Mouse (Mus musculus) spleen, adult 2 months (tissue): ENCODE measurements around the gene Shc1. TPM values are rescaled to one million over a fixed set of nuclear protein-coding genes. Genes with fewer than 3 reads are reported as not detected.

ENCODE experiments used
- DNase-seq, 2 experiments: peaks; one replicate each; pipeline versions ENCODE4 v3.0.0 to v3.0.0-alpha.2; 2012 to 2021; ENCODE audit warnings: low spot score in 2 of 2, low read depth in 1 of 2
- H3K27ac ChIP-seq: fragments of 200-500 bp; 2 replicates; pipeline ENCODE4 v1.5.1; 2012; ENCODE audit warnings: low read length, inconsistent platforms; ENCODE audit not compliant: insufficient read depth
- H3K27me3 ChIP-seq: fragments of 200-500 bp; 2 replicates; pipeline ENCODE4 v1.6.1; 2012; ENCODE audit warnings: mild to moderate bottlenecking, moderate library complexity, low read length, inconsistent platforms; ENCODE audit not compliant: control insufficient read depth, insufficient read depth
- H3K36me3 ChIP-seq: fragments of 200-500 bp; 2 replicates; pipeline ENCODE4 v1.6.1; 2012; ENCODE audit warnings: mild to moderate bottlenecking, low read length, inconsistent platforms; ENCODE audit not compliant: control insufficient read depth, insufficient read depth
- H3K4me1 ChIP-seq: fragments of 200-500 bp; 2 replicates; pipeline ENCODE4 v1.6.1; 2011; ENCODE audit warnings: inconsistent platforms; ENCODE audit not compliant: control insufficient read depth, insufficient read depth, insufficient read length
- H3K4me3 ChIP-seq: fragments of 200-500 bp; 2 replicates; pipeline ENCODE4 v1.5.1; 2011; ENCODE audit warnings: mild to moderate bottlenecking, inconsistent platforms; ENCODE audit not compliant: insufficient read depth, insufficient read length; ENCODE audit errors: extremely low read depth
- CTCF ChIP-seq: fragments of 200-500 bp; IDR thresholded peaks from 2 replicates; pipeline ENCODE4 v1.5.1; 2011; ENCODE audit warnings: mild to moderate bottlenecking, inconsistent platforms; ENCODE audit not compliant: insufficient read depth, insufficient read length, insufficient replicate concordance; ENCODE audit errors: extremely low read depth
- POLR2A ChIP-seq: fragments of 200-500 bp; IDR thresholded peaks from 2 replicates; pipeline ENCODE4 v1.6.1; 2011; ENCODE audit warnings: low read depth, low read length, inconsistent platforms
- WGBS: fragments of 180-500 bp; shearing (Covaris S2); methylation state at CpG from one replicate; pipeline ENCODE4 v1.1.7; 2018; 5-methylcytosine and 5-hydroxymethylcytosine counted together
- polyA plus RNA-seq: library from polyadenylated mRNA; depleted of rRNA; stranded (reverse); fragments of >200 nt; gene quantifications from 2 replicates; pipeline ENCODE4 v1.2.3, GENCODE M21; 2012; rRNA removed

Shc1 gene
- 49.0 and 54.8 TPM in 2 replicates for polyA plus RNA-seq

DNA sequence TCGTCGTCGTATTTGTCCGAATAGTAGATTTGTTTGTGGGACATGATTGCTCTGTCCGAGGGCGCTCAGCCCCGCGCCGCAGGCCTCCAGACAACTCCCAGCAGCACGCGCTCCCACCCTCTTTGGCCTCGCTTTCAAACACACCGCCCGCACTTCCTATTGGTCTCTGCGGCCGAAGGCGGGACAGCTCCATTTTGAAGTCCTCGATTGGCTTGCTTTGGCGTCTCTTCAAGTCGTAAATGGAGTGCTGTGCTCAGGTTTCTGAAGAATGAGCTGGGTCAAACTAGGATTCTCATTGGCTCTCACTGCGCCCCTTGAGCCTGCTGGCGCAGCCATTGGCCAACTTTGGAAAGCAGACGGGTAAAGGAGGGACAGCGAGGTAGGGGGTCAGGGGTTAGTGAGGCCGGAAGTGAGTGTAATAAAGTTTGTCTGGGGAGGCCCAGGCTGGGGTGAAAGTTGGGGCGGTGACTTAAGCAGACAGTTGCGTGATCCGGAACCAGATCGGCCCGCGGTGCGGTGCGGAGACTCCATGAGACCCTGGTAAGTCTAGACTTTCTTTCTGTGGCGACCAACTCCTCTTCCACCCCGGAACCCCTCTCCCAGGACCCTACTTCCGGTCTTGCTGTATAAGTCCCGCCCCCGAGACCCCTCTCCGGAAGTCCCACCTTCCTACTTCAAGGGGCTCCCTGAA, at the start of gene Shc1, which contains the start of gene Cks1b:
TSS of gene Shc1 (plus strand) at position 274 of the 691 bp plus-strand sequence.
TSS of gene Cks1b (minus strand) at position 214 of the 691 bp plus-strand sequence.
- peak within 1 kb of the TSS; percentile 87 for H3K27ac ChIP-seq
- H3K4me1 ChIP-seq = peaks cover 9% of the 10 kb centered on the region; the same call in 1 of the 2 replicates
- peak within 1 kb of the TSS; percentile 74 for H3K4me3 ChIP-seq
- H3K27me3 ChIP-seq = no peaks in the 10 kb centered on the region
- peak; percentile 87 to 97 for DNase-seq
- 0 out of 2 replicates have a peak, but pooled peaks have one; percentile 12 for TF ChIP-seq POLR2A
- no peak for TF ChIP-seq CTCF
- no peaks in the 10 kb centered on the region; the same call in 1 of the 2 replicates for H3K36me3 ChIP-seq
- under 1% methylated on average over 39 of the region's 39 CpGs for WGBS

- no peak for DNase-seq
- Histone ChIP-seq H3K4me3 (no peak overlapping the region), H3K36me3 (peaks cover 2% of the 10 kb centered on the region; the same call in 1 of the 2 replicates), H3K27me3 (no peaks in the 10 kb centered on the region), H3K27ac (no peak overlapping the region), H3K4me1 (peaks cover 6% of the 10 kb centered on the region)
- no peak for TF ChIP-seq POLR2A
- no peak for TF ChIP-seq CTCF
- 57% methylated on average over 5 of the region's 5 CpGs for WGBS
These were observed 44.5 kb upstream of the Shc1 start for GRCm38 (mm10) chr3:89373581-89374231.

- no peak for DNase-seq
- Histone ChIP-seq H3K27me3 (no peaks in the 10 kb centered on the region), H3K4me1 (peaks cover 19% of the 10 kb centered on the region), H3K4me3 (no peak overlapping the region), H3K36me3 (peaks cover 19% of the 10 kb centered on the region), H3K27ac (no peak overlapping the region)
- TF ChIP-seq POLR2A (no peak), CTCF (no peak)
- 86% methylated on average over 4 of the region's 4 CpGs for WGBS
These were observed 40.4 kb upstream of the Shc1 start for GRCm38 (mm10) chr3:89377831-89378230.

DNA sequence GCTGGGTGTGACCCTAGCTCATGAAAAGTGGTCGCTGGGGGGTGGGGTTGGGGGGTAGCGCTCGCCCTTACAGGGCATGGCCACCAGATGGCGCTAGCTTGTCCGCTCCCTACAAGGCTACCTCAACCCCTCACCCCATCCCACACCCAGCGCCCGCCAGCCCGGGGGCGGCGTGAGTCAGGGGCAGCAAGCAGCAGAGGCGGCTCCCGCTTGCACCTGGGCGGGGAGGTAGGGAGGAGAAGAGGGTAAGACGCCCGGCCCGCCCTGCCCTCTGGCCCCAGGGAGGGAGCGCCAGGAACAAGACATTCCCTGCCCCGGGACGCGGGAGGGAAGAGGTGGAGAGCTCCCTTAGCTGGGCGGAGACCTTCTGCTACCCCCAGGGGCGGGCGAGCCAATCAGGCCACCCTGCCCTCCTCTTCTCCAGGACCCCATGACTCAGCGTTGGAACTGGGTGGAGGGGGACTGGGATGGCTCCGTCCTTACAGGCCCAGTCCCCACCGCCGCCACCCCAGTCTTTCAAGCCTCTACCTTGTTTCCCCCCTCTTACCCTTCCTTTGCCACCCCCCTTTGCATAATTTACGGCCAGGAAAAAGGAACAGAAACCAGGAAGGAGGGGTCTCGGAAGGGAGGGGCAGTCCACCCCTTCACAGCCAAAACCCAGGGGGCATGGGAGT, 39.7 kb upstream of the Shc1 start:
- peak overlapping the region; percentile 69 for H3K27ac ChIP-seq
- peak in 1 of 2 experiments; percentile 55 for DNase-seq

DNA sequence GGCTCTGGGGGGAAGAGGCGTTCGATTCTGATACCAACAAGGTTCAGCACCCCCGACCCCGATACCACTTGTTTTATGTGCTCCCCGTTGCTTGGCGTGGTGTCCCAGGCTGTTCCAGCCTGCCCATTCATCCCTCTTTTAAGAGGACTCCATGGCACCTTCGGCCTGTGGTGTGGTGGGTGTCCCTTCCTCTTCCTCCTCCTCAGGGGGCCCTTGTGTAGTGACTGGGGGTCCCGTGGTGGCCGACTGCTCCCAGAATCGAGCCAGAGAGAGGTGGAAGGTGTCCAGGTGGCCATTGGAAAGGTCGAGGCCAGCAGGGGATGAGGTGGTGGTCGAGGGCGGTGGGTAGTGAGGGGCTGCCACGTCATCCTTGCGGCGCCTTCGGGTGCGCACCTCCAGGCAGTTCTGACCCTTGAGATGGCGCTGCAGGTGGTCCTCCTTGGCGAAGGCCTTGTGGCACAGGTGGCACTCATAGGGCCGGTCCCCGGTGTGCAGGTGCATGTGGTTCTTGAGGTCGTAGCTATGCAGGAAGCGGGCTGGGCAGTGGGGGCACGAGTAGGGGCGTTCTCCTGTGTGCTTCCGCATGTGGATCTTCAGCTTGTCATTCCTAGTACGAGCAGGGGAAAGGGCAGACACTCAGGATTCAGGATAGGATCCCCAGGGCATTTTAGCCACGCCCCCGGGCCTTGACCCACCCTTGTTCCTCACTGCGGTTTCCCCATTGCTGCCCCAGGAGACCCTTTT, 38.7 kb upstream of the Shc1 start:
- Histone ChIP-seq H3K4me1 (peaks cover 23% of the 10 kb centered on the region), H3K27me3 (no peaks in the 10 kb centered on the region), H3K27ac (peak overlapping the region; percentile 69), H3K36me3 (peaks cover 19% of the 10 kb centered on the region), H3K4me3 (no peak overlapping the region)
- peak in 1 of 2 experiments; percentile 40 for DNase-seq
- 44% methylated on average over 31 of the region's 31 CpGs for WGBS
- TF ChIP-seq CTCF (no peak), POLR2A (no peak)

More for the DNA sequence above, 39.7 kb upstream of the Shc1 start:
- peaks cover 19% of the 10 kb centered on the region for H3K36me3 ChIP-seq
- WGBS = 4% methylated on average over 29 of the region's 29 CpGs
- H3K4me3 ChIP-seq = peak overlapping the region; percentile 49; the same call in 1 of the 2 replicates
- H3K27me3 ChIP-seq = no peaks in the 10 kb centered on the region
- H3K4me1 ChIP-seq = peaks cover 19% of the 10 kb centered on the region
- TF ChIP-seq CTCF (peak; percentile 86), POLR2A (no peak)

- peak overlapping the region; percentile 69; the same call in 1 of the 2 replicates for H3K27ac ChIP-seq
- no peak overlapping the region for H3K4me3 ChIP-seq
- H3K4me1 ChIP-seq = peaks cover 31% of the 10 kb centered on the region
- DNase-seq = no peak
- TF ChIP-seq POLR2A = no peak
- no peak for TF ChIP-seq CTCF
- 92% methylated on average over 14 of the region's 14 CpGs for WGBS
- H3K36me3 ChIP-seq = peaks cover 19% of the 10 kb centered on the region
- H3K27me3 ChIP-seq = no peaks in the 10 kb centered on the region
These were observed 38.0 kb upstream of the Shc1 start for GRCm38 (mm10) chr3:89380291-89380690.
